Mouse (Mus musculus) heart, postnatal 36 days (tissue): ENCODE data around the gene Il23a. TPM values are rescaled to one million over a fixed set of nuclear protein-coding genes. Genes with fewer than 3 reads are reported as not detected.
A peak's percentile ranks its signal among the peaks of the same experiment; 100 is the strongest.
"Not testable (repeated sequence)": the region's sequence is repeated elsewhere in the genome, so short reads cannot be mapped to it uniquely, and the experiment has no call there.

Source experiments
- DNase-seq, 2 experiments: peaks; one replicate each; pipeline ENCODE4 v3.0.0; 2021 to 2022
- intact Hi-C: fragments of 180-260 bp; cut with DNase I; formaldehyde crosslinking; loops from one replicate; pipeline ENCODE4 v1.15.1; 2025
- total RNA-seq, 2 experiments: library from RNA; stranded (reverse); gene quantifications; 2 replicates each; pipeline ENCODE4 v1.2.3; 2021

The Il23a gene
- total RNA-seq, 2 experiments from 2014 or later, result not detected

DNA sequence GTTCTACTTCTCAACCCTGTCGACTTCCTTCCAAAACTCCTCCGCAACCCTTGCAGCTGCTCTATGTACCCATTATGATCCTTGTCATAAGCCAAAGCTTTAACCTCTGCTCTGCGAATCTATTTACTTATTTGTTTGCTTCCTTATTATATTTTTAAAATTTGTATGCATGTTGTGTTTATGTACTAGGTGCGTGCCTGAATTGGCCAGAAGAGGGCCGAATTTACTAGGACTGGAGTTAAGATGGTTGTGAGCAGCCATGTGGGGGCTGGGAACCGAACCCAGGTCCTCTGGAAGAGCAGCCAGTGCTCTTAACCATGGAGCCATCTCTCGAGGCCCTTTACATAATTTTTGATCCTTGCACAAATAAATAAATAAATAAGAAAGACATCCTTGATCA lies 27.7 kb downstream of the Il23a start:
- intact Hi-C loops, result no loop called here
- DNase-seq, result no peak

DNA sequence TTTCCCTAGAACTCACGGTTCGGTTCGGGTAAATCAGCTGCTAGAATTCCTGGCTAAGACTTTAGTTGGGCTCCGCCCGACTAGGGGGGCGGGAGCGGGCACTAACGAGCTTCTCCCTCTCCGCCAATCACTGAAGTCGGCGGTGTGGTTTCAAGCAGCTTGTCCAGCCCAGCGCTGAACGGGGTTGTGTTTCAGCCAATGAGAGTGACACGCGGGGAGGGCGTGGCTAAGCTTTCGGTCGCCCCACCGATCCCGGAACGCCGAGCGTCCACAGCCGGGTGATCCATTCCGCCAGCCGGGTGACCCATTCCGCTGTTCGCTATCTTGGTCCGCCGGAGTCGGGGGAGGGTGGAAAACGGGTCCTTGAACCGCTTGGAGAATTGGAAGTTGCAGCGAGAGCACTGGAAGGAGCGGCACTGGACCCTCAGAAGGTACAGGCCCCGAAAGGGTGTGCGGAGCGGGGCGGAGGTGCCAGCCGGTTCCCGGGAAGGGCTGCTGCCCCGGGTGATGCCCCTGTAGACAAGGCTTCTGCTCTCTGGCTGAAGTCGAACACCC lies 28.2 kb downstream of the Il23a start, which contains the start of gene Stat2:
Gene Stat2, plus strand, starts transcription at position 273 of the 555 bp plus-strand sequence.
- intact Hi-C loops, result no loop called here

GRCm38 (mm10) chr10:128269206-128269910 lies 29.2 kb downstream of the Il23a start:
- no peak for DNase-seq

More for the DNA sequence above, 28.2 kb downstream of the Il23a start, which contains the start of gene Stat2:
- peak; percentile 94 to 96 for DNase-seq

GRCm38 (mm10) chr10:128268371-128268770 lies 30.2 kb downstream of the Il23a start, which contains the start of gene Apof:
Gene Apof, plus strand, starts transcription at chr10:128268671.
- intact Hi-C loops, result loop anchor here (2.0 kb wide), 1 partner anchor 36 kb away; the partner anchor contains the start of gene Timeless
- no peak for DNase-seq

More at GRCm38 (mm10) chr10:128269206-128269910, 29.2 kb downstream of the Il23a start:
- intact Hi-C loops, result loop anchor here (2.0 kb wide), 1 partner anchor 37 kb away; the partner anchor contains the start of gene Timeless

GRCm38 (mm10) chr10:128263393-128264310 lies 34.9 kb downstream of the Il23a start:
- intact Hi-C loops, result no loop called here
- DNase-seq, result no peak

GRCm38 (mm10) chr10:128262300-128262699 lies 36.3 kb downstream of the Il23a start:
- peak; percentile 27 to 49 for DNase-seq
- intact Hi-C loops, result no loop called here

DNA sequence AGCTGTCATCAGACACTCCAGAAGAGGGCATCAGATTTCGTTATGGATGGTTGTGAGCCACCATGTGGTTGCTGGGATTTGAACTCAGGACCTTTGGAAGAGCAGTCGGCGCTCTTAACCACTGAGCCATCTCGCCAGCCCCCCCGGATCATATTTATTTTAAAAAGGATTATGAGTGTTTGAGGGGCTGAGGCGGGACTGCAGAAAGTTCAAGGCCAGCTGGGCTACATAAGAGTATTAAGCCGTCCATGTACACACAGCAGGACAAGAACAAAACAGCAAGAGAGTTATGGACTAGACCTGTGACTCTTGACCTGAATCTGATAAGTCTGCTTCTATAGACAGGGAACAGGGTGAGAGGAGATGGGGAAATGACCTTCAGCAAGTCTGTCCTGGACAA lies 38.2 kb downstream of the Il23a start:
- intact Hi-C loops, DNase-seq: not testable (repeated sequence)

DNA sequence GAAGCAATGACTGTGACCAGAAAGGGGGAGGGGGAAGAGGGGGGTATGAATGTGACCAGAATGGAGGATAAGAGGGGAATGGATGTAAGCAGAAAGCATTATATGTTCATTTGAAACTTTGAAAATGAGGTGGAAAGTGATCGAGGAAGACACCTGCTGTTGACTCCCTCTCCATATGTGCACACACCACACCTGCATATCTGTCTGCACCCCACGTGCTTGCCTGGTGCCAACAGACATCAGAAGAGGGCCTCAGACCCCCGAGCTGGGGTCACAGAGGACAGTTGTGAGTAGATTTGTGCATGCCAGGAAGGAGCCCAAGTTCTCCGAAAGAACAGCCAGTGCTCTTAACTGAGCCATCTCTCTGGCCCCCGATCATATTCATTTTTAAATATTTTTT lies 38.6 kb downstream of the Il23a start:
- intact Hi-C loops, result no loop called here
- no peak for DNase-seq

- intact Hi-C loops, result no loop called here
- DNase-seq, result no peak
Measured at GRCm38 (mm10) chr10:128258953-128259352, 39.6 kb downstream of the Il23a start.

- no peak for DNase-seq
- intact Hi-C loops, result no loop called here
Measured at GRCm38 (mm10) chr10:128256328-128256727, 42.2 kb downstream of the Il23a start.

GRCm38 (mm10) chr10:128255925-128256324 lies 42.6 kb downstream of the Il23a start:
- intact Hi-C loops, result no loop called here
- DNase-seq, result no peak

DNA sequence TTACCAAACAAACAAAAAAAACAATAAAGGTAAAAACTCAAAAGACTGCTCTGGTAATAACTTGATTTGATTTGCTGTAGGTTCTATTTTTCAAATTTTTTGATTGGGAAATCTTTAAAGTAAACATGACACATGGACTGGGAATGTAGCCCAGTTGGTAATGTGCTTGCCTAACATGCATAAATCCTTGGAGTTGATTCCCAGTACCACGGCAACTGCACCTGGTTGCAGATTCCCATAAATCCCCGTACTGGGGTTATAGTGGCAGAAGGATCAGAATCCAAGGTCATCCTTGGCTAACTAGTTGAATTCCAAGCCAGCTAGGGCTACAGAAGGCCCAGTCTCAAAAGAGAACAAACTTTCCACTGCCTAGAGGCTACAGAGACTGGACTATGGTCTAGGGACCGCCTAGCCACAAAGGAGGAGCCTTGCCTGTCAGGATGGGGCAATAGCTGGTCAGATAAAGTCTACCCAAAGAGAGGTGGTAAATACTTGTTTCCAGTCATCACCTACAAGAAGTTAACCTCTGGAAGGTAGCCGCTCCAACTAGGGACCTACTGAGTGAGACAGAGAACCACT lies 44.8 kb downstream of the Il23a start, which contains the start of gene Apon:
Gene Apon, plus strand, starts transcription at position 420 of the 579 bp plus-strand sequence.
- intact Hi-C loops, result no loop called here
- DNase-seq, result no peak

- DNase-seq, result no peak
- intact Hi-C loops, result no loop called here
Measured at GRCm38 (mm10) chr10:128250565-128250964, 48.0 kb downstream of the Il23a start.

GRCm38 (mm10) chr10:128247020-128247732 lies 51.4 kb downstream of the Il23a start:
- intact Hi-C loops, result no loop called here
- DNase-seq, result peak; percentile 61 to 65

Other genes with a start within 250 kb of the Il23a start
- gene Ptges3, start 239.8 kb downstream of the Il23a start, total RNA-seq, result 10 to 100 TPM; 80.7 to 90.5 TPM
- gene Atp5b, start 215.5 kb downstream of the Il23a start, total RNA-seq, result 1,000 to 10,000 TPM; 9,026 to 9,193 TPM
- gene Baz2a, start 207.2 kb downstream of the Il23a start, total RNA-seq, result 10 to 100 TPM; 23.8 TPM
- 10 to 100 TPM; 89.2 to 95.3 TPM for gene Rbms2, start 118.5 kb downstream of the Il23a start, total RNA-seq
- gene Gls2, start 104.3 kb downstream of the Il23a start, total RNA-seq, result under 1 TPM; 0.58 to 0.92 TPM
- 10 to 100 TPM; 35.7 to 41.4 TPM for gene Spryd4, start 86.9 kb downstream of the Il23a start, total RNA-seq
- gene Mip, start 72.9 kb downstream of the Il23a start, total RNA-seq, result not detected
- 10 to 100 TPM in 1 of 2 experiments, 1 to 10 TPM in 1; 8.9 to 12.2 TPM for gene Timeless, start 66.7 kb downstream of the Il23a start, total RNA-seq
- under 1 TPM in 1 of 2 experiments, not detected in 1; 0.19 TPM for gene Apon, start 44.7 kb downstream of the Il23a start, total RNA-seq
- not detected for gene Apof, start 30.1 kb downstream of the Il23a start, total RNA-seq
- gene Stat2, start 28.2 kb downstream of the Il23a start, total RNA-seq, result 10 to 100 TPM in 1 of 2 experiments, 1 to 10 TPM in 1; 8.4 to 15.4 TPM
- 1 to 10 TPM; 7.5 to 7.6 TPM for gene Pan2, start 4.6 kb upstream of the Il23a start, total RNA-seq
- gene Cnpy2, start 23.7 kb upstream of the Il23a start, total RNA-seq, result 10 to 100 TPM; 65.4 to 67.3 TPM
- 1,000 to 10,000 TPM; 1,152 to 1,240 TPM for gene Cs, start 39.0 kb upstream of the Il23a start, total RNA-seq
- 100 to 1,000 TPM; 304 to 339 TPM for gene Coq10a, start 70.2 kb upstream of the Il23a start, total RNA-seq
- 10 to 100 TPM; 41.2 to 43.2 TPM for gene Ankrd52, start 78.4 kb upstream of the Il23a start, total RNA-seq
- gene Slc39a5, start 102.5 kb upstream of the Il23a start, total RNA-seq, result not detected
- 10 to 100 TPM; 44.6 to 49.6 TPM for gene Nabp2, start 112.7 kb upstream of the Il23a start, total RNA-seq
- 10 to 100 TPM; 16.3 to 18.3 TPM for gene Rnf41, start 112.9 kb upstream of the Il23a start, total RNA-seq
- gene Smarcc2, start 160.5 kb upstream of the Il23a start, total RNA-seq, result 10 to 100 TPM; 79.8 to 82.7 TPM
- 100 to 1,000 TPM; 267 to 286 TPM for gene Myl6, start 195.4 kb upstream of the Il23a start, total RNA-seq
- gene Myl6b, start 199.9 kb upstream of the Il23a start, total RNA-seq, result 1 to 10 TPM; 2.8 to 3.2 TPM
- gene Esyt1, start 227.1 kb upstream of the Il23a start, total RNA-seq, result 10 to 100 TPM; 19.3 TPM
- 1 to 10 TPM; 7.2 to 8.8 TPM for gene Zc3h10, start 249.0 kb upstream of the Il23a start, total RNA-seq